Mouse (Mus musculus) forebrain, embryonic 16.5 days (tissue): ENCODE measurements at regions not wholly inside any gene's neighbourhood (a gene's known extent, or its start where the extent isn't known, plus 50 kb on each side); places are given as distances from the start of the nearest gene placed in this dataset.

Source experiments
- ATAC-seq: fragments of 200-750 bp; cut with Nextera tagmentation; 2 replicates; pipeline ENCODE4 v1.8.0; 2017; ENCODE audit warnings: mild to moderate bottlenecking, moderate library complexity
- H3K27ac ChIP-seq: fragments of 300-500 bp; sonication (generic); 2 replicates; pipeline ENCODE4 v1.5.1; 2014; ENCODE audit warnings: low read length, control low read depth
- H3K27me3 ChIP-seq: fragments of 300-500 bp; sonication (generic); replicated peaks from 2 replicates; pipeline ENCODE4 v1.6.1; 2014; ENCODE audit warnings: low read length; ENCODE audit not compliant: control insufficient read depth, insufficient read depth
- H3K36me3 ChIP-seq: fragments of 300-500 bp; sonication (generic); 2 replicates; pipeline ENCODE4 v1.6.1; 2014; ENCODE audit not compliant: control insufficient read depth, insufficient read depth
- H3K4me1 ChIP-seq: fragments of 300-500 bp; sonication (generic); replicated peaks from 2 replicates; pipeline ENCODE4 v1.6.1; 2014; ENCODE audit warnings: low read length; ENCODE audit not compliant: control insufficient read depth, insufficient read depth
- H3K4me2 ChIP-seq: fragments of 300-500 bp; sonication (generic); 2 replicates; pipeline ENCODE4 v1.6.1; 2014; ENCODE audit warnings: mild to moderate bottlenecking, low read length, control low read depth
- H3K4me3 ChIP-seq: fragments of 300-500 bp; sonication (generic); replicated peaks from 2 replicates; pipeline ENCODE4 v1.5.1; 2014; ENCODE audit warnings: mild to moderate bottlenecking, low read length, control low read depth
- H3K9ac ChIP-seq: fragments of 300-500 bp; sonication (generic); replicated peaks from 2 replicates; pipeline ENCODE4 v1.6.1; 2014; ENCODE audit warnings: low read depth, low read length, control low read depth
- H3K9me3 ChIP-seq: fragments of 300-500 bp; sonication (generic); 2 replicates; pipeline ENCODE4 v1.6.1; 2016; ENCODE audit warnings: low read length; ENCODE audit not compliant: control insufficient read depth
- WGBS: fragments of 180-500 bp; shearing (Covaris S2); extraction: QIAGEN DNeasy Blood & Tissue Kit; methylation state at CpG from one replicate; pipeline ENCODE4 v1.1.7; 2014; 5-methylcytosine and 5-hydroxymethylcytosine counted together

DNA sequence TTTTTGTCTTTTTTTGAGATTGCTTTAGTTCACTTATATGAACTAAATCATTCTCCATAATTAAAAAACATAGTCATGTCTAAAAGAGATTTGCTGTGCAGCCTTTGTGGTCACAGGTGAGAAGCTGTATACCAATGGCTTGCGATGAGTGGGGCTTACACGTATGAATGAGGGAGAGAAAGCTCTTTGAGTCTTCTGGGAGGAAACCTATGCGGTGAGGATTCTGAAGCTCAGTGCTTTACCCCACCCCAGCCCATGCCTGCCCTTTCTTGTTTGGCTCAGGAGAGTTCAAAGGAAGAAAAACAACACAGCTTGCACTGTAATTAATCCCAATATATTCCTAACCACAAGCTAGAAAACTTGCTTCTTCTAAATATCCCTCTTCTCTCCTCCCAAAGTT, 53.4 kb upstream of the Mbnl1 start:
- H3K9ac ChIP-seq, result no peak overlapping the region
- H3K4me2 ChIP-seq, result no peak overlapping the region
- H3K9me3 ChIP-seq, result no peaks in the 10 kb centered on the region
- H3K4me3 ChIP-seq, result no peak overlapping the region
- H3K27me3 ChIP-seq, result no peaks in the 10 kb centered on the region
- ATAC-seq, result no peak
- H3K27ac ChIP-seq, result no peak overlapping the region
- H3K36me3 ChIP-seq, result no peaks in the 10 kb centered on the region
- 91% methylated on average over 3 of the region's 3 CpGs for WGBS
- no peaks in the 10 kb centered on the region for H3K4me1 ChIP-seq
